Mouse (Mus musculus): ENCODE results near the gene Rab8a. TPM values are rescaled to one million over a fixed set of nuclear protein-coding genes. Genes with fewer than 3 reads are reported as not detected.
A peak's percentile ranks its signal among the peaks of the same experiment; 100 is the strongest.

The Rab8a gene
- polyA plus RNA-seq, 1 experiment: 48.8 TPM

- Histone ChIP-seq H3K4me1 (peaks cover 85% of the 10 kb centered on the region), H3K4me3 (replicated peaks) (peak overlapping the region; percentile 72), H3K9me3 (peaks cover 3% of the 10 kb centered on the region; the same call in 1 of the 2 replicates), H3K27me3 (replicated peaks) (no peaks in the 10 kb centered on the region), H3K36me3 (replicated peaks; ENCODE audit: low read length) (peaks cover 22% of the 10 kb centered on the region)
- TF ChIP-seq FLI1 (IDR thresholded peaks at IDR 0.05; ENCODE audit: low read length) (no peak), GATA1 (IDR thresholded peaks at IDR 0.05; ENCODE audit: borderline replicate concordance, low read length) (no peak)
Measured at GRCm38 (mm10) chr8:72132891-72133290, 28.1 kb upstream of the Rab8a start.

GRCm38 (mm10) chr8:72133507-72133906, 27.5 kb upstream of the Rab8a start:
- H3K27me3 ChIP-seq (replicated peaks): no peaks in the 10 kb centered on the region
- TF ChIP-seq FLI1 (IDR thresholded peaks at IDR 0.05; ENCODE audit: low read length) (0 out of 2 replicates have a peak, but pooled peaks have one; percentile 38), GATA1 (IDR thresholded peaks at IDR 0.05; ENCODE audit: borderline replicate concordance, low read length) (no peak)
- H3K4me3 ChIP-seq (replicated peaks): peak overlapping the region; percentile 72
- H3K36me3 ChIP-seq (replicated peaks; ENCODE audit: low read length): peaks cover 25% of the 10 kb centered on the region
- H3K4me1 ChIP-seq: peaks cover 88% of the 10 kb centered on the region
- H3K9me3 ChIP-seq: no peaks in the 10 kb centered on the region

GRCm38 (mm10) chr8:72134756-72135445, 26.1 kb upstream of the Rab8a start, which contains the start of gene Tpm4:
Gene Tpm4 (plus strand): TSS chr8:72134975.
- peak within 1 kb of the TSS; percentile 96 for H3K4me3 ChIP-seq (replicated peaks)
- H3K27me3 ChIP-seq (replicated peaks): no peaks in the 10 kb centered on the region
- H3K4me1 ChIP-seq: peaks cover 88% of the 10 kb centered on the region
- H3K36me3 ChIP-seq (replicated peaks; ENCODE audit: low read length): peaks cover 37% of the 10 kb centered on the region
- TF ChIP-seq GATA1 (IDR thresholded peaks at IDR 0.05; ENCODE audit: borderline replicate concordance, low read length) (no peak), FLI1 (IDR thresholded peaks at IDR 0.05; ENCODE audit: low read length) (no peak)
- H3K9me3 ChIP-seq: no peaks in the 10 kb centered on the region

GRCm38 (mm10) chr8:72135446-72136301, 25.3 kb upstream of the Rab8a start:
- peaks cover 88% of the 10 kb centered on the region for H3K4me1 ChIP-seq
- peaks cover 45% of the 10 kb centered on the region for H3K36me3 ChIP-seq (replicated peaks; ENCODE audit: low read length)
- no peaks in the 10 kb centered on the region for H3K9me3 ChIP-seq
- H3K4me3 ChIP-seq (replicated peaks): peak overlapping the region; percentile 96
- no peak for TF ChIP-seq FLI1 (IDR thresholded peaks at IDR 0.05; ENCODE audit: low read length)
- TF ChIP-seq GATA1 (IDR thresholded peaks at IDR 0.05; ENCODE audit: borderline replicate concordance, low read length): no peak
- H3K27me3 ChIP-seq (replicated peaks): no peaks in the 10 kb centered on the region

GRCm38 (mm10) chr8:72136302-72136978, 24.6 kb upstream of the Rab8a start:
- peak overlapping the region; percentile 96 for H3K4me3 ChIP-seq (replicated peaks)
- H3K27me3 ChIP-seq (replicated peaks): no peaks in the 10 kb centered on the region
- TF ChIP-seq FLI1 (IDR thresholded peaks at IDR 0.05; ENCODE audit: low read length): no peak
- no peak for TF ChIP-seq GATA1 (IDR thresholded peaks at IDR 0.05; ENCODE audit: borderline replicate concordance, low read length)
- H3K36me3 ChIP-seq (replicated peaks; ENCODE audit: low read length): peaks cover 45% of the 10 kb centered on the region
- H3K9me3 ChIP-seq: no peaks in the 10 kb centered on the region
- peaks cover 88% of the 10 kb centered on the region for H3K4me1 ChIP-seq

GRCm38 (mm10) chr8:72137431-72137830, 23.6 kb upstream of the Rab8a start:
- H3K4me1 ChIP-seq: peaks cover 88% of the 10 kb centered on the region
- H3K4me3 ChIP-seq (replicated peaks): peak overlapping the region; percentile 96
- H3K36me3 ChIP-seq (replicated peaks; ENCODE audit: low read length): peaks cover 54% of the 10 kb centered on the region
- no peaks in the 10 kb centered on the region for H3K27me3 ChIP-seq (replicated peaks)
- H3K9me3 ChIP-seq: no peaks in the 10 kb centered on the region
- no peak for TF ChIP-seq GATA1 (IDR thresholded peaks at IDR 0.05; ENCODE audit: borderline replicate concordance, low read length)
- no peak for TF ChIP-seq FLI1 (IDR thresholded peaks at IDR 0.05; ENCODE audit: low read length)

GRCm38 (mm10) chr8:72138456-72138855, 22.5 kb upstream of the Rab8a start:
- H3K4me3 ChIP-seq (replicated peaks): peak overlapping the region; percentile 96
- H3K27me3 ChIP-seq (replicated peaks): no peaks in the 10 kb centered on the region
- H3K4me1 ChIP-seq: peaks cover 88% of the 10 kb centered on the region
- TF ChIP-seq FLI1 (IDR thresholded peaks at IDR 0.05; ENCODE audit: low read length) (no peak), GATA1 (IDR thresholded peaks at IDR 0.05; ENCODE audit: borderline replicate concordance, low read length) (no peak)
- H3K9me3 ChIP-seq: no peaks in the 10 kb centered on the region
- H3K36me3 ChIP-seq (replicated peaks; ENCODE audit: low read length): peaks cover 64% of the 10 kb centered on the region

GRCm38 (mm10) chr8:72143256-72143824, 17.7 kb upstream of the Rab8a start:
- Histone ChIP-seq H3K4me3 (replicated peaks) (peak overlapping the region; percentile 46), H3K9me3 (no peaks in the 10 kb centered on the region), H3K27me3 (replicated peaks) (no peaks in the 10 kb centered on the region), H3K4me1 (peaks cover 100% of the 10 kb centered on the region), H3K36me3 (replicated peaks; ENCODE audit: low read length) (peaks cover 98% of the 10 kb centered on the region)
- no peak for TF ChIP-seq FLI1 (IDR thresholded peaks at IDR 0.05; ENCODE audit: low read length)
- no peak for TF ChIP-seq GATA1 (IDR thresholded peaks at IDR 0.05; ENCODE audit: borderline replicate concordance, low read length)

- H3K4me1 ChIP-seq: peaks cover 97% of the 10 kb centered on the region
- H3K27me3 ChIP-seq (replicated peaks): no peaks in the 10 kb centered on the region
- no peak for TF ChIP-seq FLI1 (IDR thresholded peaks at IDR 0.05; ENCODE audit: low read length)
- TF ChIP-seq GATA1 (IDR thresholded peaks at IDR 0.05; ENCODE audit: borderline replicate concordance, low read length): no peak
- H3K36me3 ChIP-seq (replicated peaks; ENCODE audit: low read length): peaks cover 96% of the 10 kb centered on the region
- H3K9me3 ChIP-seq: no peaks in the 10 kb centered on the region
- H3K4me3 ChIP-seq (replicated peaks): peak overlapping the region; percentile 24
Measured at GRCm38 (mm10) chr8:72144345-72144975, 16.5 kb upstream of the Rab8a start.

All from megakaryocyte, embryonic 14.5 days (primary cell).